Mouse (Mus musculus) liver, postnatal 0 days (tissue): ENCODE results near the gene Lrp2bp. TPM values are rescaled to one million over a fixed set of nuclear protein-coding genes. Genes with fewer than 3 reads are reported as not detected.

Source experiments
- ATAC-seq: fragments of 200-750 bp; cut with Nextera tagmentation; 2 replicates; pipeline ENCODE4 v1.8.0; 2017; ENCODE audit warnings: mild to moderate bottlenecking, moderate library complexity
- DNase-seq: peaks from one replicate; pipeline ENCODE4 v3.0.0-alpha.2; 2016
- H3K27ac ChIP-seq: fragments of 300-500 bp; sonication (generic); 2 replicates; pipeline ENCODE4 v1.5.1; 2014; ENCODE audit warnings: antibody characterized with exemption, moderate library complexity, mild to moderate bottlenecking, low read depth
- H3K27me3 ChIP-seq: fragments of 300-500 bp; sonication (generic); 2 replicates; pipeline ENCODE4 v1.6.1; 2014; ENCODE audit warnings: low read length, control low read depth, mixed read lengths; ENCODE audit not compliant: insufficient read depth
- H3K36me3 ChIP-seq: fragments of 300-500 bp; sonication (generic); replicated peaks from 2 replicates; pipeline ENCODE4 v1.6.1; 2014; ENCODE audit warnings: mild to moderate bottlenecking, control low read depth, low read length, moderate library complexity, mixed read lengths; ENCODE audit not compliant: insufficient read depth
- H3K4me1 ChIP-seq: fragments of 300-500 bp; sonication (generic); 2 replicates; pipeline ENCODE4 v1.6.1; 2014; ENCODE audit warnings: antibody characterized with exemption, mild to moderate bottlenecking, control low read depth; ENCODE audit not compliant: insufficient read depth
- H3K4me2 ChIP-seq: fragments of 300-500 bp; sonication (generic); 2 replicates; pipeline ENCODE4 v1.6.1; 2014; ENCODE audit warnings: low read depth, mild to moderate bottlenecking, low read length, moderate library complexity, mixed read lengths
- H3K4me3 ChIP-seq: fragments of 300-500 bp; sonication (generic); 2 replicates; pipeline ENCODE4 v1.5.1; 2014; ENCODE audit warnings: low read depth, low read length
- H3K9ac ChIP-seq: fragments of 300-500 bp; sonication (generic); replicated peaks from 2 replicates; pipeline ENCODE4 v1.6.1; 2014; ENCODE audit warnings: mild to moderate bottlenecking, moderate library complexity
- H3K9me3 ChIP-seq: fragments of 300-500 bp; sonication (generic); 2 replicates; pipeline ENCODE4 v1.6.1; 2016; ENCODE audit warnings: mild to moderate bottlenecking, control low read depth, low read length, mixed read lengths
- CTCF ChIP-seq: sonication (generic); IDR thresholded peaks from 2 replicates; pipeline ENCODE4 v1.5.1; 2016; ENCODE audit warnings: antibody characterized with exemption, low read depth
- EP300 ChIP-seq: IDR thresholded peaks from 2 replicates; pipeline ENCODE4 v1.6.1; 2016; ENCODE audit warnings: antibody characterized with exemption, low read depth, mild to moderate bottlenecking
- whole genome bisulfite sequencing: fragments of 180-500 bp; shearing (Covaris S2); extraction: QIAGEN DNeasy Blood & Tissue Kit; methylation state at CpG from one replicate; pipeline ENCODE4 v1.1.7; 2014; ENCODE audit not compliant: insufficient replicate concordance; 5-methylcytosine and 5-hydroxymethylcytosine counted together
- polyA plus RNA-seq: library from polyadenylated mRNA; unstranded; fragments of >200 nt; fragmentation: Nextera tagmentation; extraction: Ambion mirVana; gene quantifications from 2 replicates; pipeline ENCODE4 v1.2.1, GENCODE M21; 2015

Lrp2bp gene
- polyA plus RNA-seq, 1 experiment from 2014 or later = not detected

GRCm38 (mm10) chr8:45986665-45987064 lies 12.4 kb upstream of the Lrp2bp start:
- Histone ChIP-seq H3K4me3 (no peak overlapping the region), H3K27me3 (no peaks in the 10 kb centered on the region), H3K27ac (no peak overlapping the region), H3K9me3 (no peaks in the 10 kb centered on the region), H3K4me2 (no peak overlapping the region), H3K36me3 (peaks cover 50% of the 10 kb centered on the region), H3K9ac (no peak overlapping the region), H3K4me1 (no peaks in the 10 kb centered on the region)
- DNase-seq (no peak), ATAC-seq (no peak)
- WGBS = 74% methylated on average over 3 of the region's 3 CpGs
- TF ChIP-seq EP300 (no peak), CTCF (no peak)

- Histone ChIP-seq H3K9me3 (no peaks in the 10 kb centered on the region), H3K27ac (no peak overlapping the region), H3K4me1 (no peaks in the 10 kb centered on the region), H3K9ac (no peak overlapping the region), H3K4me3 (no peak overlapping the region), H3K4me2 (no peak overlapping the region), H3K36me3 (peaks cover 39% of the 10 kb centered on the region), H3K27me3 (no peaks in the 10 kb centered on the region)
- peak; percentile 43; the same call in 1 of the 2 replicates for ATAC-seq
- no peak for DNase-seq
- 44% methylated on average over 2 of the region's 2 CpGs for WGBS
- no peak for TF ChIP-seq EP300
Measured at GRCm38 (mm10) chr8:45988189-45988588, 10.9 kb upstream of the Lrp2bp start.

- 66% methylated on average over 4 of the region's 4 CpGs for WGBS
- TF ChIP-seq EP300 = no peak
- TF ChIP-seq CTCF = no peak
- Histone ChIP-seq H3K9ac (no peak overlapping the region), H3K4me1 (no peaks in the 10 kb centered on the region), H3K4me3 (no peak overlapping the region), H3K27me3 (no peaks in the 10 kb centered on the region), H3K36me3 (peaks cover 38% of the 10 kb centered on the region), H3K9me3 (no peaks in the 10 kb centered on the region), H3K4me2 (no peak overlapping the region), H3K27ac (no peak overlapping the region)
- ATAC-seq = no peak
- no peak for DNase-seq
Measured at GRCm38 (mm10) chr8:45990631-45991310, 8.3 kb upstream of the Lrp2bp start.

GRCm38 (mm10) chr8:45994111-45994510 lies 5.0 kb upstream of the Lrp2bp start:
- H3K27me3 ChIP-seq = no peaks in the 10 kb centered on the region
- H3K36me3 ChIP-seq = peaks cover 39% of the 10 kb centered on the region
- no peak overlapping the region for H3K9ac ChIP-seq
- H3K4me2 ChIP-seq = no peak overlapping the region
- 90% methylated on average over 2 of the region's 2 CpGs for WGBS
- DNase-seq = no peak
- no peak overlapping the region for H3K4me3 ChIP-seq
- TF ChIP-seq CTCF (peak; percentile 43; the same call in 1 of the 2 replicates), EP300 (no peak)
- H3K9me3 ChIP-seq = no peaks in the 10 kb centered on the region
- H3K4me1 ChIP-seq = peaks cover 2% of the 10 kb centered on the region; the same call in 1 of the 2 replicates
- no peak for ATAC-seq
- H3K27ac ChIP-seq = no peak overlapping the region

GRCm38 (mm10) chr8:45995576-45995975 lies 3.5 kb upstream of the Lrp2bp start:
- DNase-seq = no peak
- ATAC-seq = no peak
- peaks cover 10% of the 10 kb centered on the region for H3K4me1 ChIP-seq
- H3K36me3 ChIP-seq = peaks cover 34% of the 10 kb centered on the region
- no peaks in the 10 kb centered on the region for H3K27me3 ChIP-seq
- TF ChIP-seq CTCF (no peak), EP300 (no peak)
- no peak overlapping the region for H3K9ac ChIP-seq
- H3K9me3 ChIP-seq = no peaks in the 10 kb centered on the region
- 75% methylated on average over 3 of the region's 3 CpGs for WGBS
- no peak overlapping the region for H3K4me2 ChIP-seq
- no peak overlapping the region for H3K27ac ChIP-seq
- no peak overlapping the region for H3K4me3 ChIP-seq

DNA sequence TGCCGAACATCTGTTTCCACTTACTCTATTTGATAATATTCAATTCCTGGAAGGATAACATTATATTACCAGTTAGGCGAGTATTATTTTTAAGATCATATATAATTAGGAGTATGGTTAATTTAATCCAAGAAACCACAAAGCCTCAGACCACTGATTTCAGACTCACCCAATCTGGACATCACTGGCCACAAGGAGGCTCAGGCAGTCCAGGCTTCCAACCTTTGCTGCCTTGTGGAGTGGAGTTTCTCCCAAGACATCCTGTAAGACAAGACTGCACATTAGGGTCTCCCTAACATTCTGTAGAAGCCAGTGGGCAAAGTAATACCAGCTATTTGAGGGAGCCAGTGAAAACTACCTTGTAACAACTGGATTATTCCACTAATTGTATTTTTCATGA lies 875 bp upstream of the Lrp2bp start:
- H3K36me3 ChIP-seq = peaks cover 29% of the 10 kb centered on the region
- peaks cover 11% of the 10 kb centered on the region for H3K4me1 ChIP-seq
- no peak overlapping the region for H3K27ac ChIP-seq
- H3K9me3 ChIP-seq = no peaks in the 10 kb centered on the region
- WGBS = 76% methylated on average over 2 of the region's 2 CpGs
- no peak overlapping the region for H3K9ac ChIP-seq
- no peak for DNase-seq
- no peak for TF ChIP-seq EP300
- TF ChIP-seq CTCF = peak; percentile 15; the same call in 1 of the 2 replicates
- no peak for ATAC-seq
- no peak overlapping the region for H3K4me3 ChIP-seq
- peak overlapping the region; percentile 94 for H3K4me2 ChIP-seq
- H3K27me3 ChIP-seq = no peaks in the 10 kb centered on the region
